Mouse (Mus musculus): ENCODE measurements around the gene Gdf15. TPM values are rescaled to one million over a fixed set of nuclear protein-coding genes. Genes with fewer than 3 reads are reported as not detected.
"Not testable (repeated sequence)": the region's sequence is repeated elsewhere in the genome, so short reads cannot be mapped to it uniquely, and the experiment has no call there.

Gdf15 gene
- polyA plus RNA-seq, 1 experiment from 2014 or later: 1.0 TPM

DNA sequence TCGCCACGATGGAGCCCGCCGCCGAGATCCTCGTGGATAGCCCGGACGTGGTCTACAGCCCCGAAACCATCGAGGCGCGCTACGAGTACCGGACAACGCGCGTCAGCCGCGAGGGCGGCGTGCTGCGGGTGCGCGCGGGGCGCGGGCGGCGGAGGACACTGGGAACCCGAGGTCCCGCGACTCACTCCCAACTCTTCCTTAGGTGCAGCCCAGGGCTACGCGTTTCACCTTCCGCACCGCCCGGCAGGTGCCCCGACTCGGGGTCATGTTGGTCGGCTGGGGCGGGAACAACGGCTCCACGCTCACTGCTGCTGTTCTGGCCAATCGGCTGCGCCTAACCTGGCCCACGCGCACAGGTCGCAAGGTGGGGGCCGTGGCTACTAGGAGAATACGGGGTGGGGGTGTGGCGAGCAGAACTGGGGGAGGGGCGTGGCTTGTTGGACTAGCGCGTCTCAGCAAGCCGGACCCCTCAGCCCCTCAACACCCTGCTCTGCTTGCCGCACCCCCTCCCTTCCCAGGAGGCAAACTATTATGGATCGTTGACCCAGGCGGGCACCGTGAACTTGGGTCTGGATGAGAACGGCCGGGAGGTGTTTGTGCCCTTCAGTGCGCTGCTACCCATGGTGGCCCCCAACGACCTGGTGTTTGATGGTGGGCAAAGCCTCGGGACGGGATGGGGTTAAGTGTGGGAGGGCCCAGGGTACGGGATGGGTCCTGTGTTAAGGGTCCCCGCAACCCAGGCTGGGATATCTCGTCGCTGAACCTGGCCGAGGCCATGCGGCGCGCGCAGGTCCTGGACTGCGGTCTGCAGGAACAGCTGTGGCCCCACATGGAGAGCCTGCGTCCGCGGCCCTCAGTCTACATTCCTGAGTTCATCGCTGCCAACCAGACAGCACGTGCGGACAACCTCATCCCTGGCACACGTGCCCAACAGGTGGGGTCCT, 37.4 kb downstream of the Gdf15 start:
- 11% methylated on average over 81 of the region's 82 CpGs for WGBS
- Histone ChIP-seq H3K36me3 (ENCODE audit: insufficient read depth, low read length) (peaks cover 31% of the 10 kb centered on the region), H3K9me3 (ENCODE audit: low read length) (no peaks in the 10 kb centered on the region), H3K4me3 (ENCODE audit: low read length) (peak overlapping the region; percentile 68), H3K27ac (ENCODE audit: low read length) (peak overlapping the region; percentile 82), H3K9ac (replicated peaks; ENCODE audit: low read length) (peak overlapping the region; percentile 76), H3K4me2 (replicated peaks; ENCODE audit: low read depth, low read length) (peak overlapping the region; percentile 99), H3K27me3 (ENCODE audit: insufficient read depth, low read length) (no peaks in the 10 kb centered on the region), H3K4me1 (ENCODE audit: insufficient read depth, low read length) (peaks cover 60% of the 10 kb centered on the region)
- peak; percentile 1; the same call in 1 of the 2 replicates for ATAC-seq (ENCODE audit: low FRiP score, low TSS enrichment)

GRCm38 (mm10) chr8:70593961-70594609, 38.2 kb downstream of the Gdf15 start, which contains the start of gene Isyna1:
Gene Isyna1, plus strand, starts transcription at chr8:70594373.
- Histone ChIP-seq H3K27ac (ENCODE audit: low read length) (peak within 1 kb of the TSS; percentile 82), H3K27me3 (ENCODE audit: insufficient read depth, low read length) (no peaks in the 10 kb centered on the region), H3K9me3 (ENCODE audit: low read length) (no peaks in the 10 kb centered on the region), H3K9ac (replicated peaks; ENCODE audit: low read length) (peak within 1 kb of the TSS; percentile 76), H3K36me3 (ENCODE audit: insufficient read depth, low read length) (peaks cover 33% of the 10 kb centered on the region), H3K4me1 (ENCODE audit: insufficient read depth, low read length) (peaks cover 53% of the 10 kb centered on the region), H3K4me3 (ENCODE audit: low read length) (peak within 1 kb of the TSS; percentile 68), H3K4me2 (replicated peaks; ENCODE audit: low read depth, low read length) (peak within 1 kb of the TSS; percentile 99)
- under 1% methylated on average over 39 of the region's 40 CpGs for WGBS
- peak; percentile 91 for ATAC-seq (ENCODE audit: low FRiP score, low TSS enrichment)

DNA sequence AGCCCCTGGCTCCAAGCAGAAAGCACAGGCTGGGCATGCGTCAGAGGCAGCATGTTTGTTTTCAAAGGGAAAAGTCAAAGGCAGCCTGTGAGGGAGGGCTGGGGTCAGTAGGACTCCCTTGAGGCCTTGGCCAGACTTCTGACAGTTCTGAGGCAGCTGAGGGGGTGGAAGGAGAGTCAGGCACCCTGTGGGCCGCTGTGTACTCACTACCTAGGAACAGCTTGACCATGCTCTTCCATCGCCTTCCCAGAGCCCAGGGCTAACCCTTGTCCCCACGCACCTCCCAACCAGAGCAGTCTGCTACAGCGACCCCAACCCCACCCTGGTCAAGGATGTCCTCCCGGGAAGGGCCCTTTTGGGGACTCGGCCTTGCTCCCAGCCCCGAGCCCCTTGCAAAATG, 39.1 kb downstream of the Gdf15 start:
- Histone ChIP-seq H3K9ac (replicated peaks; ENCODE audit: low read length) (peak overlapping the region; percentile 57), H3K4me3 (ENCODE audit: low read length) (peak overlapping the region; percentile 68; the same call in 1 of the 2 replicates), H3K36me3 (ENCODE audit: insufficient read depth, low read length) (peaks cover 35% of the 10 kb centered on the region), H3K4me2 (replicated peaks; ENCODE audit: low read depth, low read length) (peak overlapping the region; percentile 99), H3K27me3 (ENCODE audit: insufficient read depth, low read length) (no peaks in the 10 kb centered on the region), H3K4me1 (ENCODE audit: insufficient read depth, low read length) (peaks cover 44% of the 10 kb centered on the region), H3K27ac (ENCODE audit: low read length) (peak overlapping the region; percentile 82), H3K9me3 (ENCODE audit: low read length) (no peaks in the 10 kb centered on the region)
- WGBS: 35% methylated on average over 8 of the region's 8 CpGs
- 0 out of 2 replicates have a peak, but pooled peaks have one; percentile 4 for ATAC-seq (ENCODE audit: low FRiP score, low TSS enrichment)

DNA sequence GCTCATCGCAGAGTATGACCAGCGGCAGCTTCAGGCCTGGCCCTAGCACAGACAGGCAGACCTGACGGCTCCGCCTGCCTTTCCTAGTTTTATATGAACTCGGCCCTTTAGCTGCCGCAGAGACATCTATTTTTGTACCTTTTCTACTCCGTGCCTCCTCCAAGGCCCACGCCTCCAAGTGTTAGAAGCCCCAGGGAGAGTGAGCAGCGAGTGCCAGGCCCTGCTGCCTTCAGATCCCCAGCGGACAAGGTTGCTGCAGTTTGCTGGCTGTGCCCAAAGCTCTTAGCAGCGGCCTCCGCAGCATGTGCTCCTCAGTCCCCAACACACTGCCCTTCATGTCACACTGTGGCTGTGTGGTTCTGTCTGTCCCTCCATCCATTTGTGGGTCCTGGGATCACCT, 40.7 kb downstream of the Gdf15 start:
- Histone ChIP-seq H3K4me2 (replicated peaks; ENCODE audit: low read depth, low read length) (no peak overlapping the region), H3K36me3 (ENCODE audit: insufficient read depth, low read length) (peaks cover 38% of the 10 kb centered on the region), H3K9ac (replicated peaks; ENCODE audit: low read length) (no peak overlapping the region), H3K27ac (ENCODE audit: low read length) (no peak overlapping the region), H3K9me3 (ENCODE audit: low read length) (no peaks in the 10 kb centered on the region), H3K27me3 (ENCODE audit: insufficient read depth, low read length) (no peaks in the 10 kb centered on the region), H3K4me1 (ENCODE audit: insufficient read depth, low read length) (peaks cover 28% of the 10 kb centered on the region), H3K4me3 (ENCODE audit: low read length) (no peak overlapping the region)
- 88% methylated on average over 12 of the region's 12 CpGs for WGBS
- no peak for ATAC-seq (ENCODE audit: low FRiP score, low TSS enrichment)

- not testable (repeated sequence) for H3K4me3 ChIP-seq (ENCODE audit: low read length); H3K27ac ChIP-seq (ENCODE audit: low read length); ATAC-seq (ENCODE audit: low FRiP score, low TSS enrichment); H3K27me3 ChIP-seq (ENCODE audit: insufficient read depth, low read length); H3K4me2 ChIP-seq (replicated peaks; ENCODE audit: low read depth, low read length); H3K9me3 ChIP-seq (ENCODE audit: low read length); H3K9ac ChIP-seq (replicated peaks; ENCODE audit: low read length); H3K4me1 ChIP-seq (ENCODE audit: insufficient read depth, low read length)
- peaks cover 50% of the 10 kb centered on the region for H3K36me3 ChIP-seq (ENCODE audit: insufficient read depth, low read length)
- WGBS: 92% methylated on average over 4 of the region's 4 CpGs
These were observed 44.3 kb downstream of the Gdf15 start for GRCm38 (mm10) chr8:70587955-70588354.

DNA sequence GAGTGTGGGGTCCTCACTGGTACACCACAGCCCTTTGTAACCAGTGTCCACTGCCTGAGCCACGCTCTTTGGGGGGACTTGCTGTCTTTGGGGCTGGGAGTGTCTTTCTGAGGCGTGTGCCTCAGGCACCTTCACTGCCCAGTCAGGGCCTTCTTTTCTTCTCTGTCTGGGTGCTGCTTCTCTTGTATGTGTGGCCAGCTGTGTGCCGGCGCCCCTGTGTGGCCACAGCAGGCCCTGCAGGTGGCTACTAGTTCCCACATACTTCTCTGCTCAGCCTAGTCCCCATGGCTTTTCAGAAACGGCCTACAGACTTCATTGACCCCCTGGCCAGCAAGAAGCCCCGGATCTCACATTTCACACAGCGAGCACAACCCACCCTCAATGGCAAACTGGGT, 47.0 kb downstream of the Gdf15 start:
- Histone ChIP-seq H3K4me2 (replicated peaks; ENCODE audit: low read depth, low read length) (no peak overlapping the region), H3K27ac (ENCODE audit: low read length) (no peak overlapping the region), H3K4me1 (ENCODE audit: insufficient read depth, low read length) (no peaks in the 10 kb centered on the region), H3K9me3 (ENCODE audit: low read length) (no peaks in the 10 kb centered on the region), H3K27me3 (ENCODE audit: insufficient read depth, low read length) (no peaks in the 10 kb centered on the region), H3K9ac (replicated peaks; ENCODE audit: low read length) (no peak overlapping the region), H3K36me3 (ENCODE audit: insufficient read depth, low read length) (peaks cover 53% of the 10 kb centered on the region), H3K4me3 (ENCODE audit: low read length) (no peak overlapping the region)
- ATAC-seq (ENCODE audit: low FRiP score, low TSS enrichment): peak; percentile 43
- 36% methylated on average over 7 of the region's 7 CpGs for WGBS

GRCm38 (mm10) chr8:70584606-70585257, 47.5 kb downstream of the Gdf15 start:
- Histone ChIP-seq H3K9ac (replicated peaks; ENCODE audit: low read length) (no peak overlapping the region), H3K4me1 (ENCODE audit: insufficient read depth, low read length) (no peaks in the 10 kb centered on the region), H3K36me3 (ENCODE audit: insufficient read depth, low read length) (peaks cover 54% of the 10 kb centered on the region), H3K4me3 (ENCODE audit: low read length) (no peak overlapping the region), H3K27me3 (ENCODE audit: insufficient read depth, low read length) (no peaks in the 10 kb centered on the region), H3K9me3 (ENCODE audit: low read length) (no peaks in the 10 kb centered on the region), H3K27ac (ENCODE audit: low read length) (no peak overlapping the region), H3K4me2 (replicated peaks; ENCODE audit: low read depth, low read length) (no peak overlapping the region)
- no peak; the same call in none of the 2 replicates for ATAC-seq (ENCODE audit: low FRiP score, low TSS enrichment)
- WGBS: 93% methylated on average over 9 of the region's 9 CpGs

DNA sequence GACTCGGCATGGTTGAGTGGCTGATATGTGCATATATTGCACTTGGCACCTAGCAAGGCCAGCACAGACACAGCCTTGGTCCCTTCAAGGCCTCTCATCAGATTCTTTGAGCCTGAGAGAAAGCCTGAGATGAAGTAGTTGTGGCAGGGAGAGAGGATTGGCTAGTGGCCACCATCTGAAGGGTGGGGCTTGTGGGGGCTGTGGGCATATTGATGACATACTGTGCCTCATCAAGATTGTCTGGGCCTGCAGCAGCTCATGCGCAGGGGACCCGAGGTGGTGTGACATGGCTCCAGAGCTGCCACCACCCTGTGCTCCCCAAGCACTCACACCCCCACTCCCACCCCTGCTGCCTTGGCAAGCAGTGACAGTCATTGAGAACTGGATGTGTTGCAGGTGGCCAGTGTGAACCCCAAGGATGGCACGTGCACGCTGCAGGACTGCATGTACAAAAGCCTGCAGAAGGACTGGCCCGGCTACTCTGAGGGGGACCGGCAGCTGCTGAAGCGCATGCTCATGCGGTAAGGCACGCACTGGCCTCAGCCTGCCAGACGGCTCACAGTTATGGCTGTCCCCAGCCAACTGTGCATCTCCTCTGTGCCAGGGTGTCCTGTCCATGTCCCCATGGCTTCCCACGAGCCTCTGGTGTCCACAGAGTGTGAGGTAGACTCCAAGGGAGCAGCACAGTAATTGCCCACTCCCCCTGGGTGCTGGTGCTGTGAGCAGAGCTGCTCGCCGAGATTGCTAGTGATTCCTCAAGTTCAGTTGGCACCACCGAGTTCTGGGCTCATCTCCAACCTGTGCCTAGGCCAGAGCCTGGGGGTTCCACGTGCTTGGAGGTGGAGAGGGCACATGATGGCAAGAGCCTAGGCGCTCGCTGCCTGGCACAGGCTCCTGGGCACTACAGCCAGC, 48.5 kb downstream of the Gdf15 start:
- H3K4me1 ChIP-seq (ENCODE audit: insufficient read depth, low read length): no peaks in the 10 kb centered on the region
- no peak overlapping the region for H3K4me2 ChIP-seq (replicated peaks; ENCODE audit: low read depth, low read length)
- no peaks in the 10 kb centered on the region for H3K9me3 ChIP-seq (ENCODE audit: low read length)
- H3K9ac ChIP-seq (replicated peaks; ENCODE audit: low read length): no peak overlapping the region
- no peaks in the 10 kb centered on the region for H3K27me3 ChIP-seq (ENCODE audit: insufficient read depth, low read length)
- WGBS: 91% methylated on average over 18 of the region's 18 CpGs
- H3K27ac ChIP-seq (ENCODE audit: low read length): no peak overlapping the region
- H3K4me3 ChIP-seq (ENCODE audit: low read length): no peak overlapping the region
- ATAC-seq (ENCODE audit: low FRiP score, low TSS enrichment): no peak
- H3K36me3 ChIP-seq (ENCODE audit: insufficient read depth, low read length): peaks cover 53% of the 10 kb centered on the region
